Mouse (Mus musculus): ENCODE data around the gene Rgs6.
A peak's percentile ranks its signal among the peaks of the same experiment; 100 is the strongest.

Rgs6 gene

DNA sequence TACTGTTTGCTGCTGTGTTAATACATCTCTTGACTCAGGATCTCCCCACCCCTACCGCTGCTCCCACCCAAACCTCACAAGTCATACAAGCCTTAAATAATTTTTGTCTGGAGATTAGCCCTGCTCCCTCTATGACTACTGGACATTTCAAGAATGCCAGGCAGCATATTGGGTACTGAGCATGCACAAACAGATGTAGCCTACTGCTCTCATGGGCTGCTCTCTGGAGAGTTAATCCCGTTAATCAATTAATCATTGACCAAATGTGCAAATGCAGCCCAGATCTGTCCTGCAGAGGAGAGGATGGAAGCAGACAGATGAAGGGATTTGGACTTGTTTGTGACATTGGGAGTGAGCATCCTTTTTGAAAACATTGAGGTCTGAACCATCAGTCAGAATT, at the start of gene Rgs6:
Gene Rgs6, plus strand, starts transcription at position 276 of the 400 bp plus-strand sequence.
- no peak for DNase-seq (ENCODE audit: low read depth, low spot score)

DNA sequence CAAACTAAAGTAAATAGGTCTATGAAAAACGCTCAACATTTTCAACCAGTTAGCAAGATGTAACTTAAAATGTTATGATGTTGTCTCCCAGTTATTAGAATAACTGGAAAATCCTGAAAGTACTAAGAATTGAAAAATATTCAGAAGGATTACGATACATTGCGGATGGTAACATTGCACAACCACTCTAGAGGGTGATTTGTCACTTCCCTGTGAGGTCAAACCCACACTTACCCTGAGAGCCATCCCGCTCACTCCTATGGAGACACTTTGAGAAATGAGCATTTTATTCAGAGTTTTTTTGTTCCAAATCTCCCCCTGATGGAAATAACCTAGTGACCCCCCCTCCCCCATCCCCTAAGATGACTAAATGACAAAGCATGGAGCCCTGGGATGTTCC, 41.0 kb upstream of the Rgs6 start:
- no peak for DNase-seq (ENCODE audit: low read depth, low spot score)

DNA sequence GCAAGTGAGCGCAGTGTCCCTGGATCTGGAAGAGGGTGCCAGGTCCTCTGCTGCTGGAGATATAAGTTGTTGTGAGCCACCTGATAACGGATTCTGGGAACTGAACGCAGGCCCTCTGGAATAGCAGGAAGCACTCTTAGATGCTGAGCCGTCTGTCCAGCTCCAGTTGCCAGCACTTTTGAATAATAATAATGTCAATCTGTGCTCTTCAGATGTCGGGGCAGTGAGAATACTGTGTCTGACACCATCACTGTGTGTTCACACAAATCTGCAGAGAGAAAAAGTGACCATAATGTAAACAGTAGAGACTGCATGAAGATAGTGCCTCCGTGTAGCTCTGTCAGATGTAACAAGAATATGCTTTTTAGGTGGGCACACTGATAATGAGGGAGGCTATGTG, 38.9 kb upstream of the Rgs6 start:
- DNase-seq (ENCODE audit: low read depth, low spot score): no peak

DNA sequence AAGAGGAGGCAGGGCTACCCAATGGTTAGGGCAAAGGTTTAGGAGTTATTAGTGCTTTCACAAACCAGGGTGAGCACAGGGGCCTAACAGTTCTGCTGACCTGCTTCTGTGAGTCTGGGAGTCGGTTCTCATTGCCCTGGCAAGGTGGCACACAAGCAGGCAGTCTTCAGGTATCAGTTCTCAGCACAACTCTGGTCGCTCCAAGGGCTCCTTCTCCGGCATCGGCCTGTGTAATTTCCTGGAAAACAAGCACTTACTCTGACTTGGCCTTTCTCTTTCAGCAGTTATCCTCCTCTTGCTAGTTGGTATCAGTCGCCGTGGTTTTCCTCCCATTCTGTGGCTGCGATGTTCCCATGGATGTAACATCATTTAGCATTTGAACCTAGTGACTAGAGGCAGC, 38.0 kb upstream of the Rgs6 start:
- DNase-seq (ENCODE audit: low read depth, low spot score): no peak

DNA sequence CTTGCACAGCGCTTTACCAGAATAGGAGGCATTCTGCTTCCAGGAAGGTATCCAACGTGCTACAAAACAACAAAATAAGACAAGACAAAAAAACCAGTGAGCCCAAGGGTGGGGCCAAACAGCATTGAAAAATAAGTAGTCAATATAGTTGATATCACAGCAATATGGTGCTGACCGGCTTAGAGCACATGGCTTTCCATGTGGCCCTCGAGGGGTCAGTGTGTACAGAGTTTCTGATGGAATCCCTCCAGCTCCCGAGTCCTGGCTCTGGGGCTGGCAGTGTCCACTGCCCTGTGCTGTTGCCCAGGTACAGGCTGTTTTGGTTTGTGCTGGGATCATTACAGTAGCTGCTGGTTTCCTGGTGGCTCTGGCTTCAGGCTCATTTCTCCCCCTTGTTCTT, 35.7 kb upstream of the Rgs6 start:
- no peak for DNase-seq (ENCODE audit: low read depth, low spot score)

DNA sequence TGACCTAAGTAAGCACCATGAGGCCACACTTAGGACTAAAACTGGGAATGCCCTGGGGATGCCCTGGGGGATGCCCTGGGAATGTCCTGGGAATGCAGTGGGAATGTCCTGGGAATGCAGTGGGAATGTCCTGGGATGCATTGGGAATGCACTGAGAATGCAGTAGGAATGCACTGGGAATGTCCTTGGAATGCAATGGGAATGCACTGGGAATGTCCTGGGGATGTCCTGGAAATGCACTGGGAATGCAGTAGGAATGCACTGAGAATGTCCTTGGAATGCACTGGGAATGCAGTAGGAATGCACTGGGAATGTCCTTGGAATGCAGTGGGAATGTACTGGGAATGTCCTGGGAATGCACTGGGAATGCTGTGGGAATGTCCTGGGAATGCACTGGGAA, 25.2 kb upstream of the Rgs6 start:
- DNase-seq (ENCODE audit: low read depth, low spot score): no peak

DNA sequence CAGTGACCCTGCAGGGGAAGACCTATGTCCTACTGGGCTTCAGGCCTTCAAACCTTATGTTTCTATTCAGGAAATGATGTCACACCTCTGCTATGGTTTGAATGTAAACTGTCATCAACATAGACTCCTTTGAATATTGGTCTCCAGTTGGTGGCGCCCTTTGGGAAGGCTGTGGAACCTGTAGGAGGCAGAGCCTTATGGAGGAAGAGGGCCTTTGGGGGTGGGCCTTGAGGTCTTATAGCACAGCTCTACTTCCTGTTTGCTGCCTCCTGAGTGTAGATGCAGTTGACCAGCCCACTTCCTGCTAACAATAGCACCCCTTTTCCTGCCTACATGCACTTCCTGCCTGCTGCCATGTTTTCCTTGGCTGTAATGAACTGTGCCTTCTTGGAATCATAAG, 19.7 kb upstream of the Rgs6 start:
- DNase-seq (ENCODE audit: low read depth, low spot score): no peak

DNA sequence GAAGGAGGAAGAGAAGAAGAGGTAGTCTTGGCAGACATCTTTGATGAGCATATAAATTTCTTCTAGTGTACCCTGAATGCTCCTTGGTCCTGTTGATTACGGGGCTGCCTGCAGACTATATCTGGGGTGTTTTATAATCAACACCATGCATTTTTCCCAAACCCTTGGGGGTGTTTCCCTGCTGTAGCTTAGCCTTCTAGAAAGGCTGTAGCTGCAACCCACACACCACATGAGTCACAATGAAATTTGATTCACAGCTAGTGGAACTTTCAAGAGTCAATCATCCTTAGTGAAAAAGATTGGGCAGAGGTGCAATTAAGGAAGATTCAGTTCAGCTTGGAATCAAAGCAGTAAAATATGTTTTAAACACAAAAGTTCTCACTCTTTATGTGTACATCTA, 15.4 kb upstream of the Rgs6 start:
- peak; percentile 63 for DNase-seq (ENCODE audit: low read depth, low spot score)

DNA sequence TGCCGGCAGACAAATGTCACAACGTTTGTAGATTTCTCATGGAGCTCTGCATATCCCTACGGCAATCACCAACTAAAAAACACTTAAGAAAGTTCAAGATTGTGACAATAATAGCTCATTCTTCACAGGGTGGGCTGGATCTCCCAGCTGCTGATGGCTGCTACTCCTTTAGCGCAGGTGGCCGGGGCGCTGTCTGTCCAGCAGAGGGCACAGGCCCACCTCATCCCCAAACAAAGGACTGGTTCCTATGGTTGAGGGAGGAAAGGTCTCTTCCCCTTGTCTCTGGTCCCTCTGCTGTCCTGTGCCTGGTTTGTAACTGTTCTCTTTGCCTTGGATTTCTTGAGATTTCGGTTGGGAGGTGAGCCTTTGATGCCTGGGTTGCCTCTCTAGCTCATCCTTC, 1.5 kb upstream of the Rgs6 start:
- no peak for DNase-seq (ENCODE audit: low read depth, low spot score)

DNA sequence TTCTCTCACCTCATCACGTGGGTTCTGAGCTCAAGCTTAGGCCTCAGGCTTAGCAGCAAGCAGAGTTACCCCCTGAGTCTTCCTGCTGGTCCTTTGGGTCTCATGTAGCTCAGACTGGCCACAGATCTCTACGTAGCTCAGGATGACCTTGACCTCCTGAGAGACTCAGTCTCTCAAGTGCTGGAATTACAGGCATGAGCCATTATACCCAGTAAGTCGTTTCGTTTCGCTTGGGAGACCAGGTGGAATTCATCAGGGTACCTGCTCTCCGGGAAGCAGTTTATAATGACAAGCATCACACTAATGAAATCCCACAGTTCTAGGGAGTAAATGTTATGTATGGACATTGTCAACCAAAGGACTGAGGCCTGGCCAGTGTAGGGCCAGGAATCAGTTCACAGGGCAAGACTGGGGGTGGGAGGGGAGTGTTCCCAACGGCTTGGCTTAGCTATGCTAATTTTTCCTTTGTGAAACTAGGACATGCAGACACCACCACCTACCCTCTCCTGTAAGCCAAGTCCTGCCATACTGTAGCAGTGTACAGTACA, 670 bp upstream of the Rgs6 start:
- DNase-seq (ENCODE audit: low read depth, low spot score): no peak

DNA sequence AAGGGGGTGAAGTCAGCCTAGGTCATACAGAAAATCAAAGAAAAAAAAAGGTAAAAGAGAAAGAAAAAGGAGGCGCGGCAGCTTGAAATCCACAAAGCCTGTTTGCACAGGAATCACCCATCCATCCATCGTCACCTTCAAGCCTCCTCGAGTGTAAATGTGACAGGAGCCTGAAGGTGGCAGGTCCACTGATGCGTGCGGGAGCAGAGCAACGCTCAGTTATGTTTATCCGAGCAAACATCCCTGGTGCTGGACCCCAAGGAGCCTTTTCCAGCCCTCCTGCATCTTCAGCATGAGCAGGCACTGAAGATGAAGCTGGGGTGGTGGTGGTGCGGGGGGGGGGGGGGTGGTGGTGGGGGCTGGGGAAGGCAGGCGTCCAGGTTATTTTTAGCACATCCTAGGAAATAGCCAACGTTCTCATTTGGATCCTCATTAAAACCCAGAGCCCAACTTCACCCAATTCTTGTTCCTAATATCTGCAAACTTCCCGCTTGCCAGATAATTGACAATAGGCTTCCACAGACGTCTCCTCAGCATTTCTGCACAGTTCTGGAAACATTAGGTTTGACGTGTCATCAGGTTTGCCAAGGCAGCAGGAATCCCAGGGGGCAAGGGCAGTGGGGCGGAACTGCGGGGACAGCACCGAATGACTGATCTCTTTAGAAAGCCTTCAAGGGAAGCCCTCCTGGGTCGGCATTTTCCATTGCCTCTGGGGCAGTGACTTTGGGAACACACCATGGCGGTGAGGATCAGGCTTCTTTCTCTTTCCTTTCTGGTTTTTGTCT, 946 bp downstream of the Rgs6 start:
- no peak for DNase-seq (ENCODE audit: low read depth, low spot score)

DNA sequence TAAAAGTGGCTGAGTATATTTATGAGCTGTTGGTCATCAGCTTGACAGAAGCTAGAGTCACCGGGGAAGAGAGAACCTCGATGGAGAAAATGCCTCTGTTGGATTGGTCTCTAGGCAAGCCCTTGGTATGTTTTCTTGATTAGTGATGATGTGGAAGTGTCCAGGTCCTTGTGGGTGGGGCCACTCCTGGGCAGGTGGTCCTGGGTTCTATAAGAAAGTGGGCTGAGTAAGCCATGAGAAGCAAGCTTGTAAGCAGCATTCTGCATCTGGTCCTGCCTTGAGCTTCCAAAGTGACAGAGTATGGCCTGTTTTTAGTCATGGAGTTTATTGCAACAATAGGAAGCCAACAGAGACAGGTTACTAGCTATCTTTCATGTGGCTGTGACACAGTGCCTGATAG, 10.9 kb downstream of the Rgs6 start:
- DNase-seq (ENCODE audit: low read depth, low spot score): no peak

DNA sequence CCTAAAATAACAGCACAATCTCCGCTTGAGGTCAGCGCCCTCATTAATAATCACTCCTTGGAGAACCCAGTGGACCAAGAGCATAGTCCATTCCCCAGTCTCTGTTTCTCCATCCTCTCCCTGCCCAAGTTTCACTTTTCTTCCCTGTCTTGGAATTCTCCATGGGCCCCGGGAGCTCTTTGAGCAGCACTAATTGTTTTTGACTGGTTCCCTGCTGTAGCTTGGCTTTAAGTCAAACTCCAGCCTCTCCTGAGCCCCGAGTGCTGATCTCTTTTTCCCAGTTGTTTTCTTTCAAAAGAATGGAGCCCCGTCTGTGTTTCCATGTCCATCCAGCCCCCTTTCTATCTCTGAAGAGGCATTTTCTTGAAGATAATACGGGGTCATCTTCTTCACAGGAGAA, 12.3 kb downstream of the Rgs6 start:
- no peak for DNase-seq (ENCODE audit: low read depth, low spot score)

DNA sequence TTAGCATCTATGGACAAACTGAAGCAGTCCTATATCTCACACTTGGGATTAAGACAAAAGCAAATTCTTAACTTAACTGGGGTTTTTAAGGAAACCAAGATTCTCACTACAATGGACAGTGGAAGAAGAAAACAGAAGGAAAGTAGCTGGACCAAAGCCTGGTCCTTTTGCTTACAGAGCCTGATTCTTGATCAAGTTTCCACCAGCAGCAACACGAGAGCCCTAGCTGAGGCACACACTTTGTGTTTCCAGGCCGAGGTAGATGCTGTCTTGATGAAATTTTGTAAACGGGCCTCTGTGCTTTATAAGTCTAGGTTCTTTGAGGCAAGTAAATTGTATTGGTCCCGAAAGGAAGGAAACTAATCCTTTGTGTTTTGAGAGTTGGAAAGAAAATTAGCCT, 14.7 kb downstream of the Rgs6 start:
- no peak for DNase-seq (ENCODE audit: low read depth, low spot score)

DNA sequence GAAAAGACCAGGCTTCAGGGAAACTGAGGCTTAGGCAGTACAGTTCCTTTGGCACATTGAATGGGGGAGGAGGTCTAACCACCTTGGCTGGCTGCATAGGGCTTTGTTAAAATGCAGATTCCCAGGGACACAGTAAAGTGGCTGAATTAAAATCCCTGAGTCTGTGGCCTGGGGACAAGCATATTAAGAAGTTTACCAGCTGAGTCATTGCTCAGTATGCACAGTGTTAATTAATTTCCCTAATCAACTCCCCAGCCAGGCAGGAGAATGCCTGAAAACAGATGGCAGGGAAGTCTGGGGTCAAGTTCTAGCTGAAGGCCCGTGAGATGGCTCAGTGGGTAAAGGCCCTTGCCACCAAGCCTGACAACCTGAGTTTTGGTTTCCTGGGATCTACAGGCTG, 15.2 kb downstream of the Rgs6 start:
- DNase-seq (ENCODE audit: low read depth, low spot score): no peak

DNA sequence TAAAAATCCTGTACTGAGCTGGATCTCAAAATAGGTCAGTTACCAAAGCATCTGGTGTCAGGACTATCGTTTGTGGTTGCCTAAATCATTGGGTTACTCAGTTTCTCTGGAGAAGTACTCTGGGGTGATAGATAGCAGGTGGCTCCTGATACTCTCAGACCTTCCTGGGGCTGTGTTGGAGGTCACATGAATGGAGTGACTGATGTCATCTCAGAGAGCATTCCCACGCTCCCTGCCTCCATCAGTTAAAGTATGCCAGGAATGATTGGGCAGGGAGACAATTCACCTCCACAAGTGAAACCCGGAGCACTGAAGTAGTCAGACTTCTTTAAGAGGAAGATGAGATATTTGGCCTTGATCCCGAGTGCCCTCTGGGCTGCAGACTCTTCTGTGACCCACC, 15.9 kb downstream of the Rgs6 start:
- DNase-seq (ENCODE audit: low read depth, low spot score): no peak

DNA sequence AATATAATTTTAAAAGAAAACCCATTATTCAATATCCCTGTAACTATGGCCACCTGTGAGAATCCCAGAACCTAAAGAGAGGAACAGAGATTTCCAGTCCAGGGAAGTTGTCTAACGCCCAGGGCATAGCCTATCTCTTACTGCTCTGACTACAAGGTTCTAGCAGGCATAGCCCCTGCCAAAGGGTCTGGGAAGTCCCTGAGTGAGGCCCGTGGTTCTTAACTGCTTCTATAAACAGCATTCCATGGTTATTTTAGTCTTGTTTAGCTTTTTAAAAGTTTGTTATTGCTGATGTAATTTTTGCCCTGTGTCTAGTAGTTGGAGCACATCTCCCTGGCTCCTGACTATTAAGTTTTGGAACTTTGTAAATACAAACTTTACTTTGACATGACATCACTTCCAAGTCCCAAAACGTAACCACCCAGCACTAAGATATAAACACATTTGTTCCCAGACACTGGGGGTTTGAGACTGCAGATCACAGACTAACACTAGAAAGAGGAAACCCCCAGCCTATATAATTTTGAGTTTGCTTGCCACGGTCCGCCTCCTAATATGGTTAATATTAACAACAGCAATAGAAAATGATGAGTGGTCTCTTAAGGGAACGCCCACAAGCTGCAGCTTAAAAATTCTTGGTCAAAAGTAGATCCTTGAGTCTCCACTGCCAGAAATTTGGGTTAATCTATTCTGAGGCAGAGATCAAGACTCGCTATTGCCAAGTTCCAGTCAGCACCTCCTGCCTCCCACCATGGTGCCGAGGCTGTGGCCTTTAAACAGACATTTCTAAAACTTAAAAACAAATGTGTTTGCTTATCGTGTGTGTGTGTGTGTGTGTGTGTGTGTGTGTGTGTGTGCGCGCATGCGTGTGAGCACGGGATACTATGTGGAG, 24.9 kb downstream of the Rgs6 start:
- DNase-seq (ENCODE audit: low read depth, low spot score): no peak

DNA sequence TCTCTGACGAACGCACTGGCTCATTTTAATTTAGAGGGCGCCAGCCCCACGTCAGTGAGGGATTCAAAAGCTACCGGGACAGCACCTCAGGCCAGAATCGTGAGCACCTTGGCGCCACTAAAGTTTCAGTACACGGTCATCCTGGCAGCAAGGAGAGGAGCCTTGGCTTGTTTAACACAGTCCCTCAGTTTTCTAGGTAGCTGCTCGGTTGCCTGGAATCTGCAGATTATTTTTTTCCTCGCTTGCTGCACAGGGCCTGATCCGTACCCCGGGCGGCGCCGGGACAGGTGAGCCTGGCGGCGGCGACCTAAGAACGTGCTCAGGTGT, 28.4 kb downstream of the Rgs6 start:
- no peak for DNase-seq (ENCODE audit: low read depth, low spot score)

DNA sequence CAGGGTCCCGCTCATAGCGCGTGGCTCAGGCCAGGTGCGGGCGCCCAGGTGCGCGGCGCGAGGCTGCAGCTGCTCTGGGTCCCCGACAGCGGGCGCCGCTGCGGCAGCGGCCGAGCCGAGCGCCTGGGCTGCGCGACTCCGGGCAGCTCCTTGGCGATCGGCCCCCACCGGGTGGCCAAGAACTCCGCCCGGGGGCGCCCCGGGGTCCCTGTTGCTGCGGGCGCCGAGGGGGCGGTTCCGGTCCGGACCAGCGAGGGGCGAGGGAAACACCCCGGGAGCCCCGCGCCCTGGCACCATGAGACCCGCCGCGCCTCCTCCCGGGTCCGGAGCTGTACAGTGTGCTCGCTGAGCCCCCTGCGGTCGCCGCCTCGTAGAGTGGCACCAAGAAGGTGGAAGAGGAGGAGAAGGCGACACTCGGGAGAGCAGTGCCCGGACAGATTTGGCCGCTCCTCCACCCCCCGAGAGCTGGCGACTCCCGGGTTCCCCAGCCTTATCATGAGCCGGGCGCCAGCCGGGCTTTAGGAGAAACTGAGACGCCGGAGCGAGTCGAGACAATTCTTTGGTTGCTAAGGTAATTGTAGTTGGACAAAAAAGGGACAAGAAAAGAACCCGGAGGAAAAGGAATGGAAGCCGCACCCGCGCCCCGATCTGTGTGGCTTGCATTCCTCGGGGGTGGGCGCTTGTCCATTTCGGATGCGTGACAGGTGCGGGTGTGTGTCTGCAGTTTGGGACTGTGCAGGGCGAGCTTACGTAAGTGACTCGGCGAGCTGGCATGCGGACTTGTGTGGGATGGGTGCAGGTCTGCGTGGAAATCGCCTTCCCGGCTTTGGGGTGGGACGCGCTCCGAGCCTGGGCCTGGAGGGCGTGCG, 29.0 kb downstream of the Rgs6 start:
- DNase-seq (ENCODE audit: low read depth, low spot score): no peak

DNA sequence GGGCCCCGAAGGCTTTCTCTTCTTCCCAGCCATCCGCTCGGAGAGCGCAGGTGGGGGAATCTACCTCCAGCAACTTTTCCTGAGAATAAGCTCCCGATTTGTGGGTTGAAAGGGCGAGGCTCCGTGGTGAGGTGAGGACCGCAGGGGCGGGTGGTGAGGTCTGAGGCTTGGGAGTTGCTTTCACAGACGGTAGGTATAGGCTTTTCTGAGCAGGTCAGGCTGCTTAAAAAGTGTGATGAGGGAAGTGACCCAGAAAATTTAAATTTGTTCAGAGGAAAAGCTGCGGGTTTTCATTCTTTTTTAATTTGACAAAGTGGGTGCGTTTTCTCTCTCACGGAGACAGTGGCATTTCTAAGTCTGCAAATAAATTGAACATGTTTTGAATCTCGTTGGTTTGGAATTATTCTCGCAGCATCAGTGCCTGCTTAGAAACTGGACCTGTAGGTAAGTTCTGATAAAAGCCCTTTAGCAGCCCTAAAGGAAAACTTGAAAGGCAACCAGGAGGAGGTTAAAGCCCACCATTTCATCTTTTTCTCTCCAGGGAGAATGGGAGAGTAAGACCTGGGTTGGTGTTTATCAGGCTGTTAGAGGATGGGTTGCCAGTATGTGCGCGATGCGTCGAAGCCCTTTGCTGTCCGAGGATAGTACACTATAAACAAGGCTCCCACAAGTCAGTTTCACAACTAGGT, 29.7 kb downstream of the Rgs6 start:
- no peak for DNase-seq (ENCODE audit: low read depth, low spot score)

DNA sequence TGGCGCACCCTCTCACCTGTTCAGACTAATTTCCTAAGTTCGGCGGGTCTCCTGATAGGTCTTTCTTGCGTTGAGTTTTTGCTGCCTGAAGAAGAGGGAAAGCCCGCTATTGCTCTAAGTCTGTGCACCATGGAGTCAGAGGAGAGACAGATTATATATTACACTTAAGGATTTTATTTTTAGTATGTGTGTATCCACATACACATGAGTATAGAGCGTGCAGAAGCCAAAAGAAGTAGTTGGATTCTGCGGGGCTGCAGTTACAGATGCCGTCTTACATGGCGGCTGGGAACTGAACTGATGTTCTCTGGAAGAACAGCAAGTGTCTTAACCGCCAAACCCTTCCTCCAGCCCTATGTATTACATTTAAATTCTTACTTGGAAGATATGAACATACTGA, 52.3 kb downstream of the Rgs6 start:
- DNase-seq (ENCODE audit: low read depth, low spot score): no peak

Data from telencephalon, adult 2 months (tissue).